Mouse (Mus musculus) brain, embryonic 14.5 days (tissue): ENCODE measurements around the gene Csf2rb.

ENCODE experiments used
- CTCF ChIP-seq: fragments of 200-500 bp; IDR thresholded peaks from 2 replicates; pipeline ENCODE4 v1.5.1; 2012; ENCODE audit warnings: inconsistent platforms, mild to moderate bottlenecking, moderate library complexity, borderline replicate concordance; ENCODE audit not compliant: insufficient read depth, insufficient read length; ENCODE audit errors: extremely low read depth
- POLR2A ChIP-seq: fragments of 200-500 bp; IDR thresholded peaks from 2 replicates; pipeline ENCODE4 v1.6.1; 2012; ENCODE audit warnings: mild to moderate bottlenecking, inconsistent platforms, borderline replicate concordance; ENCODE audit not compliant: poor library complexity, insufficient read depth, insufficient read length, severe bottlenecking; ENCODE audit errors: extremely low read depth

GRCm38 (mm10) chr15:78401345-78401744 is 75.8 kb downstream of the Csf2rb start:
- TF ChIP-seq POLR2A (no peak), CTCF (no peak)
